Mouse (Mus musculus) lung, postnatal 36 days (tissue): ENCODE data around the gene Dgcr8.

ENCODE experiments used
- DNase-seq: peaks from one replicate; pipeline ENCODE4 v3.0.0; 2022; ENCODE audit warnings: mixed read lengths

Gene Dgcr8

GRCm38 (mm10) chr16:18248433-18249363 is 40.3 kb downstream of the Dgcr8 start, which contains the start of the genes Trmt2a and Ranbp1:
Gene Trmt2a, plus strand, starts transcription at chr16:18248679.
Gene Ranbp1, minus strand, starts transcription at chr16:18248732.
- DNase-seq: peak; percentile 99

- peak; percentile 14 for DNase-seq
Observed at GRCm38 (mm10) chr16:18247521-18248399, 41.3 kb downstream of the Dgcr8 start.

- DNase-seq: no peak
Observed at GRCm38 (mm10) chr16:18241581-18241980, 47.5 kb downstream of the Dgcr8 start.

- DNase-seq: no peak
Observed at GRCm38 (mm10) chr16:18236676-18237501, 52.2 kb downstream of the Dgcr8 start.

- DNase-seq: peak; percentile 70
Observed at GRCm38 (mm10) chr16:18235389-18236065, 53.5 kb downstream of the Dgcr8 start.

- peak; percentile 82 for DNase-seq
Observed at GRCm38 (mm10) chr16:18234671-18235388, 54.2 kb downstream of the Dgcr8 start, which contains the start of gene Zdhhc8. Gene Zdhhc8, minus strand, starts transcription at chr16:18235136.

- peak; percentile 7 for DNase-seq
Observed at GRCm38 (mm10) chr16:18233919-18234670, 55.0 kb downstream of the Dgcr8 start.

GRCm38 (mm10) chr16:18233451-18233850 is 55.6 kb downstream of the Dgcr8 start:
- DNase-seq: no peak

- no peak for DNase-seq
Observed at GRCm38 (mm10) chr16:18231451-18231850, 57.6 kb downstream of the Dgcr8 start.

GRCm38 (mm10) chr16:18231047-18231446 is 58.0 kb downstream of the Dgcr8 start:
- DNase-seq: no peak

- no peak for DNase-seq
Observed at GRCm38 (mm10) chr16:18230617-18231016, 58.4 kb downstream of the Dgcr8 start.

- peak; percentile 15 for DNase-seq
Observed at GRCm38 (mm10) chr16:18229622-18230021, 59.4 kb downstream of the Dgcr8 start.

GRCm38 (mm10) chr16:18228856-18229255 is 60.2 kb downstream of the Dgcr8 start:
- no peak for DNase-seq

GRCm38 (mm10) chr16:18227897-18228422 is 61.1 kb downstream of the Dgcr8 start:
- DNase-seq: no peak

- no peak for DNase-seq
Observed at GRCm38 (mm10) chr16:18227187-18227586, 61.9 kb downstream of the Dgcr8 start.

GRCm38 (mm10) chr16:18222188-18222587 is 66.9 kb downstream of the Dgcr8 start:
- no peak for DNase-seq

- DNase-seq: no peak
Observed at GRCm38 (mm10) chr16:18221543-18221898, 67.5 kb downstream of the Dgcr8 start.

GRCm38 (mm10) chr16:18220856-18221542 is 68.0 kb downstream of the Dgcr8 start:
- DNase-seq: no peak

- no peak for DNase-seq
Observed at GRCm38 (mm10) chr16:18220001-18220400, 69.0 kb downstream of the Dgcr8 start.
